Mouse (Mus musculus) forebrain, embryonic 13.5 days (tissue): ENCODE results near the gene Gm17542. TPM values are rescaled to one million over a fixed set of nuclear protein-coding genes. Genes with fewer than 3 reads are reported as not detected.

Experiments
- ATAC-seq: fragments of 200-750 bp; cut with Nextera tagmentation; 2 replicates; pipeline ENCODE4 v1.8.0; 2017
- H3K27ac ChIP-seq: fragments of 300-500 bp; sonication (generic); 2 replicates; pipeline ENCODE4 v1.5.1; 2015; ENCODE audit warnings: inconsistent platforms, mild to moderate bottlenecking, moderate library complexity
- H3K27me3 ChIP-seq: fragments of 300-500 bp; sonication (generic); 2 replicates; pipeline ENCODE4 v1.6.1; 2015; ENCODE audit warnings: mild to moderate bottlenecking, inconsistent platforms
- H3K36me3 ChIP-seq: fragments of 300-500 bp; sonication (generic); 2 replicates; pipeline ENCODE4 v1.6.1; 2015; ENCODE audit warnings: mild to moderate bottlenecking, inconsistent platforms; ENCODE audit not compliant: poor library complexity, severe bottlenecking
- H3K4me1 ChIP-seq: fragments of 300-500 bp; sonication (generic); 2 replicates; pipeline ENCODE4 v1.6.1; 2015; ENCODE audit warnings: inconsistent platforms
- H3K4me2 ChIP-seq: fragments of 300-500 bp; sonication (generic); 2 replicates; pipeline ENCODE4 v1.6.1; 2015; ENCODE audit warnings: inconsistent platforms, mild to moderate bottlenecking, moderate library complexity
- H3K4me3 ChIP-seq: fragments of 300-500 bp; sonication (generic); 2 replicates; pipeline ENCODE4 v1.5.1; 2015; ENCODE audit warnings: mild to moderate bottlenecking, inconsistent platforms
- H3K9ac ChIP-seq: fragments of 300-500 bp; sonication (generic); 2 replicates; pipeline ENCODE4 v1.6.1; 2015; ENCODE audit warnings: mild to moderate bottlenecking, inconsistent platforms
- H3K9me3 ChIP-seq: fragments of 300-500 bp; sonication (generic); replicated peaks from 2 replicates; pipeline ENCODE4 v1.6.1; 2016; ENCODE audit warnings: inconsistent platforms
- WGBS: fragments of 180-500 bp; shearing (Covaris S2); methylation state at CpG from one replicate; pipeline ENCODE4 v1.1.7; 2015; 5-methylcytosine and 5-hydroxymethylcytosine counted together
- polyA plus RNA-seq: library from polyadenylated mRNA; unstranded; fragments of >200 nt; fragmentation: Nextera tagmentation; extraction: Ambion mirVana; gene quantifications from 2 replicates; pipeline ENCODE4 v1.2.1, GENCODE M21; 2015

The Gm17542 gene
- polyA plus RNA-seq, 1 experiment from 2014 or later: not detected

- H3K4me3 ChIP-seq: peak within 1 kb of the TSS; percentile 30
- H3K27me3 ChIP-seq: peaks cover 26% of the 10 kb centered on the region
- H3K4me2 ChIP-seq: peak within 1 kb of the TSS; percentile 53
- H3K9me3 ChIP-seq: no peaks in the 10 kb centered on the region
- H3K27ac ChIP-seq: no peak within 1 kb of the TSS
- H3K36me3 ChIP-seq: no peaks in the 10 kb centered on the region
- no peak within 1 kb of the TSS for H3K9ac ChIP-seq
- ATAC-seq: peak; percentile 43; the same call in 1 of the 2 replicates
- 1% methylated on average over 20 of the region's 20 CpGs for WGBS
- H3K4me1 ChIP-seq: peaks cover 36% of the 10 kb centered on the region
Observed at GRCm38 (mm10) chr10:58675533-58675932, 42.5 kb downstream of the Gm17542 start, which contains the start of gene Edar. Gene Edar (minus strand): TSS chr10:58675654.

- Histone ChIP-seq H3K27ac (peak overlapping the region; percentile 70), H3K9ac (0 out of 2 replicates have a peak overlapping the region, but pooled peaks have one; percentile 27), H3K27me3 (peaks cover 26% of the 10 kb centered on the region), H3K9me3 (no peaks in the 10 kb centered on the region), H3K4me3 (peak overlapping the region; percentile 12; the same call in 1 of the 2 replicates), H3K4me2 (peak overlapping the region; percentile 53), H3K36me3 (no peaks in the 10 kb centered on the region), H3K4me1 (peaks cover 36% of the 10 kb centered on the region)
- ATAC-seq: peak; percentile 94
- 11% methylated on average over 15 of the region's 15 CpGs for WGBS
Observed at GRCm38 (mm10) chr10:58673278-58674061, 44.5 kb downstream of the Gm17542 start.

- Histone ChIP-seq H3K4me1 (peaks cover 36% of the 10 kb centered on the region), H3K9ac (0 out of 2 replicates have a peak overlapping the region, but pooled peaks have one; percentile 27), H3K36me3 (no peaks in the 10 kb centered on the region), H3K27me3 (peaks cover 30% of the 10 kb centered on the region), H3K27ac (peak overlapping the region; percentile 70), H3K4me3 (0 out of 2 replicates have a peak overlapping the region, but pooled peaks have one; percentile 12), H3K9me3 (no peaks in the 10 kb centered on the region), H3K4me2 (peak overlapping the region; percentile 53)
- peak; percentile 89 for ATAC-seq
- 10% methylated on average over 10 of the region's 10 CpGs for whole genome bisulfite sequencing
Observed at GRCm38 (mm10) chr10:58672557-58673277, 45.3 kb downstream of the Gm17542 start.

- H3K9me3 ChIP-seq: no peaks in the 10 kb centered on the region
- ATAC-seq: peak; percentile 55; the same call in 1 of the 2 replicates
Observed at GRCm38 (mm10) chr10:58663868-58664267, 54.1 kb downstream of the Gm17542 start.

More at GRCm38 (mm10) chr10:58663868-58664267, 54.1 kb downstream of the Gm17542 start:
- no peaks in the 10 kb centered on the region for H3K36me3 ChIP-seq
- no peak overlapping the region for H3K9ac ChIP-seq
- H3K27ac ChIP-seq: no peak overlapping the region
- H3K4me1 ChIP-seq: no peaks in the 10 kb centered on the region
- H3K27me3 ChIP-seq: peaks cover 42% of the 10 kb centered on the region
- H3K4me2 ChIP-seq: no peak overlapping the region
- no peak overlapping the region for H3K4me3 ChIP-seq
- WGBS: 81% methylated on average over 5 of the region's 5 CpGs

Other genes starting within 250 kb of the Gm17542 start
- 13.7 and 15.3 TPM in 2 replicates for gene Ccdc138, start 220.3 kb downstream of the Gm17542 start, polyA plus RNA-seq
- gene Edar, start 42.6 kb downstream of the Gm17542 start, polyA plus RNA-seq: 0.41 and 0.84 TPM in 2 replicates
- 6.1 TPM in 2 replicates for gene Sh3rf3, start 95.1 kb upstream of the Gm17542 start, polyA plus RNA-seq